Mouse (Mus musculus) layer of hippocampus, adult 9-11 months (tissue): ENCODE results near the gene Chka.
A peak's percentile ranks its signal among the peaks of the same experiment; 100 is the strongest.

Source experiments
- DNase-seq: peaks from one replicate; pipeline ENCODE4 v3.0.0; 2022

Chka gene

GRCm38 (mm10) chr19:3851502-3851962 lies at the start of gene Chka:
Gene Chka, plus strand, starts transcription at chr19:3851773.
- peak; percentile 98 for DNase-seq

- DNase-seq, result no peak
Observed at GRCm38 (mm10) chr19:3805526-3805925, 46.0 kb upstream of the Chka start.

- DNase-seq, result no peak
Observed at GRCm38 (mm10) chr19:3810536-3811233, 40.9 kb upstream of the Chka start.

- no peak for DNase-seq
Observed at GRCm38 (mm10) chr19:3814461-3814860, 37.1 kb upstream of the Chka start.

GRCm38 (mm10) chr19:3815824-3816223 lies 35.7 kb upstream of the Chka start:
- DNase-seq, result no peak

- DNase-seq, result no peak
Observed at GRCm38 (mm10) chr19:3819080-3819479, 32.5 kb upstream of the Chka start.

- DNase-seq, result no peak
Observed at GRCm38 (mm10) chr19:3819899-3820444, 31.6 kb upstream of the Chka start.

- DNase-seq, result no peak
Observed at GRCm38 (mm10) chr19:3825044-3825443, 26.5 kb upstream of the Chka start.

- no peak for DNase-seq
Observed at GRCm38 (mm10) chr19:3829863-3830262, 21.7 kb upstream of the Chka start.

GRCm38 (mm10) chr19:3831716-3832115 lies 19.9 kb upstream of the Chka start:
- DNase-seq, result no peak

- DNase-seq, result no peak
Observed at GRCm38 (mm10) chr19:3832851-3833353, 18.7 kb upstream of the Chka start.

GRCm38 (mm10) chr19:3834301-3834700 lies 17.3 kb upstream of the Chka start:
- DNase-seq, result no peak

GRCm38 (mm10) chr19:3836791-3837190 lies 14.8 kb upstream of the Chka start:
- DNase-seq, result no peak

GRCm38 (mm10) chr19:3838931-3839330 lies 12.6 kb upstream of the Chka start:
- DNase-seq, result no peak

- no peak for DNase-seq
Observed at GRCm38 (mm10) chr19:3839686-3840085, 11.9 kb upstream of the Chka start.

- DNase-seq, result no peak
Observed at GRCm38 (mm10) chr19:3840214-3840651, 11.3 kb upstream of the Chka start.

- DNase-seq, result no peak
Observed at GRCm38 (mm10) chr19:3840685-3841084, 10.9 kb upstream of the Chka start.

- DNase-seq, result no peak
Observed at GRCm38 (mm10) chr19:3842359-3843148, 9.0 kb upstream of the Chka start.

GRCm38 (mm10) chr19:3843629-3844028 lies 7.9 kb upstream of the Chka start:
- DNase-seq, result no peak

GRCm38 (mm10) chr19:3844836-3845235 lies 6.7 kb upstream of the Chka start:
- no peak for DNase-seq

GRCm38 (mm10) chr19:3845339-3845738 lies 6.2 kb upstream of the Chka start:
- DNase-seq, result no peak

- DNase-seq, result no peak
Observed at GRCm38 (mm10) chr19:3845803-3846406, 5.7 kb upstream of the Chka start.
